Mouse (Mus musculus): Measurements from ENCODE around the gene Hoxb8.

The Hoxb8 gene

DNA sequence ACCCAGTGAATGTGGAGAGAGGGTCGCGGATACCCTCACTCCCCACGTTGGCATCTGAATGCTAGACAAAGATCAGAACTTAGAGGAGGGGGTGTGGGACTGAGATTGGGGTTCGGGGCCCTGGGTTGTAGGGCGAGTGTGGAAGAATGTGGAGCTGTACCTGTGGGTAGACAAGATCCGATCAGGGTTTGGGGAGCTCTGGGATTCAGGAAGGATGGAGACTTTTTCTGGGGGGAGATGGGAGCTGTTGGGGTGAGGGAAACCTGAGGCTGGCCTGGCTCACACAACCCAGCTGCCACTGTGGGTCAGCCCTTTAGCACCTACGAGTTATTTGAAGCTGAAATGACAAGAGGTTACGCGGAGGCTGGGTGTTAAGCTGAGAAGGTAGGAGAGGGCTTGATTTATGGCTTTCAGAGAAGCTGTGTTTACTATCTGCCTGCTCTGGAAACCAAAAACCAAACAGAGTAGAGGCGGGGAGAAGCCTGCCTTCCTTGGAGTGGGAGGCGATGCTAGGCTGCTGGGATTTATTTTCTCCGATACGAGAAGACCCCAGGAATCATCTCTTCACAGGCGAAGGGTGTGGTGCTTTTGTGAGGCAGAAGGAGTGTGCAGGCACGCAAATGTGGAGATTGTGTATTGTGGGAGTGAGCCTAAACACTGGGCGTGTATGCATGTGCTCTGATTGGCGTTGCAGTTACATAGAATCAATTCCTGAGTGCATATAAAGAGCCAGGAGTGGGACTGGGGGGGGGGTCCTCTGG lies 51.7 kb downstream of the Hoxb8 start:
- peak; percentile 70 for DNase-seq (ENCODE audit: low spot score)

DNA sequence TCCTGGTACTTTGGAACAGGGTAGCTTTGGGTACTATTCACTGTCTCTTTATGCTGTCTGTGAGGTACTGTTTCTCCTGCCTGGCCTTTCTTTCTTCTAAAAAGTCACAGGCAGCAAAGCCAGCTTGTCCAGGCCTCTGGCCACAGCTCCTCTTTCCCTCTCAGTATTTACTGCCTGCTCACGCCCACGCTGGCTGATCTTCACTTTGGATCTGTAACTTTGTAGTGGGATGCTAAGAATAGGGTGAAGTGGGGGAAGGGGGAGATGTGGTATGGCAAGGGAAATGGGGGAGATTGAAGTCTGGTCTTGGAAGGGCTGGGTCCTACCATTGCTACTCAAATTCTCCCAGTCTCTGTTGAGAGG lies 52.3 kb downstream of the Hoxb8 start:
- DNase-seq (ENCODE audit: low spot score) = no peak

Data from embryo, embryonic 10 days (tissue).